Mouse (Mus musculus) right cerebral cortex, postnatal 4 days (tissue): ENCODE data around the gene Usp5.
A peak's percentile ranks its signal among the peaks of the same experiment; 100 is the strongest.

ENCODE experiments used
- DNase-seq: peaks from one replicate; pipeline ENCODE4 v3.0.0-alpha.2; 2022

Gene Usp5

DNA sequence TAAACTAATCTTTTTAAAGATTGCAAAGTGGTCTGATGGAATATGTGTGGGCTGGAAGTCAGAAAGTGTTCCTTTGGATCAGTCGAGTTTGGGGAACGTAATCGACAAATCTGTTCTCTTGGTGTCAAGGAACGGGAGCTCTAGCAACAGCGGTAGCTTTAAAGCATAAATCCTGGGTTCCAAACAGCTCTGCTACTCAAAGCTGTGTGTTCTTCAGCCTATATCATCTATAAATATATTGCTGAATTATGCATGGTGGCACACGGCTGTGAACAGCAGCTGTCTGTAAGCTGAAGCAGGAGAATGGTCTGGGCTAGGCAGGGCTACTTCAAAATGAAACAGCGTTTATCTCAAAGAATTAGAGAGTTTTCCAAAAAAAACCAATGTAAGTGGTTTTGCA is 48.4 kb downstream of the Usp5 start:
- DNase-seq, result no peak

GRCm38 (mm10) chr6:124779984-124780416 is 49.3 kb downstream of the Usp5 start:
- DNase-seq, result no peak

DNA sequence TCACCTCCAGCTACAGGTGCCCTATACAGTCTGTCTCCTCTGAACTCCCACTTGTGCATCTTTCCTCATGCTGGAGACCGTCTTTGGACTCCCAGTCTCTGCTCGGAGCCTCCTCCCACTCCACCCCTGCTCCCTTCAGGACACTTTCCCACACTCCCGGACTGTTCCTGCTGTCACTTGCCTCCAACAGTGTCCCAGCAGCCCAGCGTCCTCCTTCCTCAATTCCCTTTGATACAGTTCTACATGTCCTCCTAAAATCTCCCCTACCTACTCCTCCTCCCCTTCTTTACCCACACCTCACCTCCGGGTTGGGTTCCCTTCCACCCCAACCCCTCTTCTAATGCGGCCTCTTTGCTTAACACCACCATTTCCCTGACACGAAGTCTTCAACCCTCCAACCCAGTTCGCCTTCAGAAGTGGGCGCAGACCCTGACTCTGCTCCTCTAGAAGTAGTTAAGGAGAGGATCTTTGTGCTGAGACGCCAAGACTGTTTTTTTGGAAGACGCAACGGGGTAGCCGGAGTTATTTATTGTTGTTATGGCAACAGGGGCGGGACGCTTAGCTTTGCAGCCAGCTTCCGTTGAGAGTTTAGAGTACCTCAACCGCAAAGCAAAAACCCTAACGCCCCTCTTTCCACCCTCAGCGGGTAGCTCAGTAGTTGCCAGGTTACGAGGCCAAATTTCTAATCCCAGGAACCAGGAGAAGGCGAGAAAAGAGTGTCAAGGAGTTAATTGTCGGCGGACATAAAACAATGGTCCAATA is 49.9 kb downstream of the Usp5 start, which contains the start of gene Lrrc23:
Gene Lrrc23 (minus strand): TSS at position 506 of the 762 bp plus-strand sequence.
- DNase-seq, result no peak

DNA sequence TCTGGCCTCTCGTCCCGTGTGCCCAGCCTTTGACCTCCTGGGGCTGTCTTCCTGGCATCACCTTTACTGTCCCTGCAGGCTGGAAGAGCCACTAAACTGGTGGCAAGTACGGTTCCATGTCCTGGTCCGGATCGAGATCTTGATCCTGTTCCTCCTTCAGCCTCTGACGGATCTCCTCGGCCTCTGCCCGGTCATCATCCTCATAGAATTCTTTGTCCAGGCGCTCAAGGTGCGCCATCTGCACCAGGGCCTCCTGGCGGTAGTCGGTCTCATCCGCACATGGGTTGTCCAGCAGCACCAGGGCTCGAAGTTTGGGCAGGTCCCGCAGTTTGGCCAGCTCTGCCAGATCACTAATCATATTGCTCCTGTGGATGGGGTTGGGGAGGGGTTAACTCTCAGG is 58.8 kb downstream of the Usp5 start:
- DNase-seq, result no peak

- DNase-seq, result no peak
These were observed 59.3 kb downstream of the Usp5 start for GRCm38 (mm10) chr6:124770013-124770412.

DNA sequence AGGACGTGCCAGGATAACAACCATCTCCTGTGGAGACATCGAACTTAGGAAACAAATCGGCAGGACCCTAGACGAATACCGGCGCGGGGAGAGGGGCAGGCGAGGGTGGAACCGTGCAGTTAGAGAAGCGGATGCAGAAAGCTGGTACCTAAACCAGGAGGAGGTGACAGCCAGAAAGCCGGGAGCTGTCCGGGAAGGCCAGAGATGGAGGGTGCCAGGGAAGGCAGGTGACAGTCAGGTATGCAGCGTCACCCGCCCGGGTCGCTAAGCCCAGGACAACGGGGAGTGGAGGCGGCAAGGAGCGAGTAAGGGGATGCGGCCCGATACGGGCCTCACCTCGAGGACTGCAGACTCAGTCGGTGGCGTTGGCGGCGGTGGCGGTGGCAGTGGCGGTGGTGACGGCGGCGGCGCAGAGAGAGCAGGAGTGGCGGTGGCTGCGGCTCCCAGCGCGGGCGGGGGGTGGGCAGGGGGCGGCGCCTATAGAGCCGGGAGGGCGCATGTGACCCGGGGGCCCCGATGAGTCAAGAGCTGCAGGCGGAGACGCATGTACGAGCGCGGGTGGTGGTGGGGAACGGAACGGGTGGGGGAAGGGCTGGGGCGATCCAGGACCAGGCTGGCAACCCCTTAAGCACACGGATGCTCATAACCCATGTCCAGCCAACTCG is 60.1 kb downstream of the Usp5 start, which contains the start of gene Eno2:
Gene Eno2 (minus strand): TSS at position 573 of the 665 bp plus-strand sequence.
- DNase-seq, result peak; percentile 82

GRCm38 (mm10) chr6:124768704-124769044 is 60.6 kb downstream of the Usp5 start:
- no peak for DNase-seq

DNA sequence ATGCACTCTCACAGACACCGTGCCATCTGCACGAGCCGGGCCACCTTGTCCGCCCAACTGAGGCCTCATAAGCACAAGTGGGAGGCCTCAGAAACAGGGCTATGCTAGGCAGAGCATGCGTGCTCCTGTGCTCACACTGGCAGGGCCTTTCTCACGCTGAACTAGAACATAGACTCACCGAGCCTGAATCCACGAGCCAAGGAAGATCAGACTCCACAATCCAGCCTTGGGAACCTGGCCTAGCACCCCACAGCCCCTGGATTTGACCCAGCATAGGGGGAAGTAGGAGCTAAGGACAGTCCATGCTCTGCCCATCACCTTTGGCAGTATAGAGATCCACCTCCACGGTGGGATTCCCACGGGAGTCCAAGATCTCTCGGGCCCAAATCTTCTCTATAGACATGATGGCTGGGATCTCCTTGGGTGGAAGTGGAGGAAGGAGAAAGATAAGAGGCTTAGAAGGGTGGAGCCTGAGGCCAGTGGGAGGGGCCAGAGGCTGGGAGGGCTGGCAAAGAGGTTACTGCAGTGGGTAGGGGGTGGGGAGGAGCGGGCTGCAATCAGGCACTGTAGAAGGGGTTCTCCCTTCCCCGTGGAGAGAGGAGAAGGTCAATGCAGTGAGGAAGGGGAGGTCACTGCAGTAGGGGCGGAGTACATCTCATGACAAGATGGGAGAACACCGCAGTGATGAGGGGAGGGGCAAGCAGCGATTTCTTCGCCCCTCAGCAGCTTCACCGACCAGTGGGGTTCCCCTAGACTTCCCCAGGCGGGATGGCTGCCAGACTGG is 61.2 kb downstream of the Usp5 start:
- DNase-seq, result no peak

DNA sequence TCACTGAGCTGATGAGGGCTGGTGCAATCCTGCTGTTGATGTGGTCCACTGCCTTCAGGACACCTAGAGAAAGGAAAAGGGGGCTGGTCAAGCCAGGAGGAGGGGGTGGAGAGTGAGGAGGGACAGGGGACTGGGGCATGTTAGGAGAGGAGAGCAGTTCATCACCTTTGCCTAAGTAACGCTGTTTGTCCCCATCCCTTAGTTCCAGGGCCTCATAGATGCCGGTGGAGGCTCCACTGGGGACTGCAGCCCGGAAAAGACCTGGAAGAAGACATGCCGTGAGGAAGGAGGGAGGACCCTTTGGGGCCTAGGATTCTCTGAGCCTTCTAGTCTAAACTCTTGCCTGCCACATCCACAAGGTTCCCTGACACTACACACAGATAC is 61.8 kb downstream of the Usp5 start:
- DNase-seq, result no peak

DNA sequence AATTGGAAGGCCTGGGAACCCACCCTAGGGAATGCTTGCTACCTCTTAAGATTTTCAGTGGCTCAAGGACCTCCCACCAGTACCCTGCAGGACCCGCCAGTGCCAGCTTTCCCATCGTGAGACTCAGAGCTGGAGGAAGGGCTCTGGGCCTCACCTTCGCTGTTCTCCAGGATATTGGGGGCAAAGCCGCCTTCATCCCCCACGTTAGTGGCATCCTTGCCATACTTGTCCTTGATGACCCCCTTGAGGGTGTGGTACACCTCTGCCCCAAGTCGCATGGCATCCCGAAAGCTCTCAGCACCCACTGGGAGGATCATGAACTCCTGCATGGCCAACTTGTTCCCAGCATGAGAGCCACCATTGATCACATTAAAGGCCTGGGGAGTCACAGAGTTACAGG is 63.3 kb downstream of the Usp5 start:
- no peak for DNase-seq
